Mouse (Mus musculus): ENCODE measurements at regions not wholly inside any gene's neighbourhood (a gene's known extent, or its start where the extent isn't known, plus 50 kb on each side); places are given as distances from the start of the nearest gene placed in this dataset.

DNA sequence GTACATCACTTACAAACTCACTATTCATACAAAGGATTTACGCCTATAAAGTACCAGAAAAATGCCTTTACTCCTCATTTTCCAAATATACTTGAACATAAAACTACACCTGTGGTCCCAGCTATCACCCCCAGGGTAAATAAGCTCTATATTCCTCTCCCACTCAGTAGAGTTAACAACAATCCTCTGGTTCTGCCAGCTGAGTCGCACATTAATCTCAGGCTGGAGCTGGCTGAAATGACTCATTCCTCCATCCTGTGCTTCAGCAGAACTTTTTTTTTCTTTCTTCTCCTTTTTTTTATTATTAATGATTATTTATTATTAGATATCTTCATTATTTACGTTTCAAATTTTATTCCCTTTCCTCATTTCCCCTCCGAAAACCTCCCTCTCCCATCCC is 2402.8 kb upstream of the Gm7489 start:
- TF ChIP-seq CTCF (IDR thresholded peaks at IDR 0.05; ENCODE audit: low read depth) (no peak), EP300 (IDR thresholded peaks at IDR 0.05; ENCODE audit: low read depth) (no peak)
